Mouse (Mus musculus) cortical plate, adult 2 months (tissue): ENCODE results near the gene Chd3. TPM values are rescaled to one million over a fixed set of nuclear protein-coding genes. Genes with fewer than 3 reads are reported as not detected.
A peak's percentile ranks its signal among the peaks of the same experiment; 100 is the strongest.

Experiments used
- H3K27ac ChIP-seq: fragments of 200-500 bp; 2 replicates; pipeline ENCODE4 v1.5.1; 2012; ENCODE audit warnings: low read length, control low read depth, inconsistent platforms; ENCODE audit not compliant: insufficient read depth
- H3K4me1 ChIP-seq: fragments of 200-500 bp; 2 replicates; pipeline ENCODE4 v1.6.1; 2011; ENCODE audit warnings: low read length; ENCODE audit not compliant: control insufficient read depth, insufficient read depth
- H3K4me3 ChIP-seq: fragments of 200-500 bp; 2 replicates; pipeline ENCODE4 v1.5.1; 2011; ENCODE audit warnings: mild to moderate bottlenecking, low read length, control low read depth; ENCODE audit not compliant: insufficient read depth
- CTCF ChIP-seq: fragments of 200-500 bp; IDR thresholded peaks from 2 replicates; pipeline ENCODE4 v1.5.1; 2011; ENCODE audit warnings: mild to moderate bottlenecking, control low read depth, low read length; ENCODE audit not compliant: insufficient read depth; ENCODE audit errors: extremely low read depth
- POLR2A ChIP-seq: fragments of 200-500 bp; IDR thresholded peaks from 2 replicates; pipeline ENCODE4 v1.6.1; 2011; ENCODE audit warnings: mild to moderate bottlenecking, low read length, control low read depth; ENCODE audit not compliant: insufficient read depth; ENCODE audit errors: extremely low read depth
- polyA plus RNA-seq: library from polyadenylated mRNA; depleted of rRNA; stranded (reverse); fragments of >200 nt; gene quantifications from 2 replicates; pipeline ENCODE4 v1.2.3, GENCODE M21; 2012

The Chd3 gene
- polyA plus RNA-seq, 1 experiment: 242 TPM

GRCm38 (mm10) chr11:69366855-69367615 lies 2.2 kb downstream of the Chd3 start:
- Histone ChIP-seq H3K4me3 (peak overlapping the region; percentile 88), H3K27ac (peak overlapping the region; percentile 77), H3K4me1 (peaks cover 16% of the 10 kb centered on the region)
- TF ChIP-seq CTCF: no peak
- TF ChIP-seq POLR2A: no peak

GRCm38 (mm10) chr11:69366157-69366854 lies 2.9 kb downstream of the Chd3 start:
- TF ChIP-seq CTCF (no peak), POLR2A (peak; percentile 62; the same call in 1 of the 2 replicates)
- Histone ChIP-seq H3K27ac (peak overlapping the region; percentile 93), H3K4me3 (peak overlapping the region; percentile 37), H3K4me1 (peaks cover 14% of the 10 kb centered on the region)

GRCm38 (mm10) chr11:69365722-69366121 lies 3.5 kb downstream of the Chd3 start:
- TF ChIP-seq POLR2A: no peak
- TF ChIP-seq CTCF: no peak
- peaks cover 13% of the 10 kb centered on the region for H3K4me1 ChIP-seq
- H3K27ac ChIP-seq: peak overlapping the region; percentile 93
- H3K4me3 ChIP-seq: peak overlapping the region; percentile 37

GRCm38 (mm10) chr11:69364910-69365309 lies 4.3 kb downstream of the Chd3 start:
- TF ChIP-seq CTCF (no peak), POLR2A (no peak)

GRCm38 (mm10) chr11:69364376-69364775 lies 4.8 kb downstream of the Chd3 start:
- H3K4me1 ChIP-seq: peaks cover 12% of the 10 kb centered on the region
- 0 out of 2 replicates have a peak overlapping the region, but pooled peaks have one; percentile 8 for H3K27ac ChIP-seq
- no peak overlapping the region for H3K4me3 ChIP-seq
- TF ChIP-seq CTCF (no peak), POLR2A (no peak)

More at GRCm38 (mm10) chr11:69364910-69365309, 4.3 kb downstream of the Chd3 start:
- no peak overlapping the region for H3K4me3 ChIP-seq
- H3K27ac ChIP-seq: peak overlapping the region; percentile 93; the same call in 1 of the 2 replicates
- H3K4me1 ChIP-seq: peaks cover 12% of the 10 kb centered on the region

GRCm38 (mm10) chr11:69362479-69362878 lies 6.7 kb downstream of the Chd3 start:
- peaks cover 12% of the 10 kb centered on the region for H3K4me1 ChIP-seq
- no peak overlapping the region for H3K27ac ChIP-seq
- no peak for TF ChIP-seq POLR2A
- TF ChIP-seq CTCF: no peak
- H3K4me3 ChIP-seq: no peak overlapping the region

- no peak overlapping the region for H3K27ac ChIP-seq
- H3K4me3 ChIP-seq: no peak overlapping the region
- peaks cover 12% of the 10 kb centered on the region for H3K4me1 ChIP-seq
- TF ChIP-seq CTCF (no peak), POLR2A (no peak)
Observed at GRCm38 (mm10) chr11:69362021-69362420, 7.2 kb downstream of the Chd3 start.

- H3K27ac ChIP-seq: no peak overlapping the region
- TF ChIP-seq POLR2A: no peak
- no peak for TF ChIP-seq CTCF
- no peak overlapping the region for H3K4me3 ChIP-seq
- H3K4me1 ChIP-seq: no peaks in the 10 kb centered on the region
Observed at GRCm38 (mm10) chr11:69357690-69358089, 11.5 kb downstream of the Chd3 start.

GRCm38 (mm10) chr11:69356544-69356943 lies 12.7 kb downstream of the Chd3 start:
- H3K4me3 ChIP-seq: no peak overlapping the region

More at GRCm38 (mm10) chr11:69356544-69356943, 12.7 kb downstream of the Chd3 start:
- Histone ChIP-seq H3K4me1 (no peaks in the 10 kb centered on the region), H3K27ac (no peak overlapping the region)
- TF ChIP-seq POLR2A (no peak), CTCF (no peak)
